Mouse (Mus musculus) cortical plate, adult 2 months (tissue): ENCODE measurements around the gene Ltc4s. TPM values are rescaled to one million over a fixed set of nuclear protein-coding genes. Genes with fewer than 3 reads are reported as not detected.

Experiments used
- H3K27ac ChIP-seq: fragments of 200-500 bp; 2 replicates; pipeline ENCODE4 v1.5.1; 2012; ENCODE audit warnings: low read length, control low read depth, inconsistent platforms; ENCODE audit not compliant: insufficient read depth
- H3K4me1 ChIP-seq: fragments of 200-500 bp; 2 replicates; pipeline ENCODE4 v1.6.1; 2011; ENCODE audit warnings: low read length; ENCODE audit not compliant: control insufficient read depth, insufficient read depth
- H3K4me3 ChIP-seq: fragments of 200-500 bp; 2 replicates; pipeline ENCODE4 v1.5.1; 2011; ENCODE audit warnings: mild to moderate bottlenecking, low read length, control low read depth; ENCODE audit not compliant: insufficient read depth
- CTCF ChIP-seq: fragments of 200-500 bp; IDR thresholded peaks from 2 replicates; pipeline ENCODE4 v1.5.1; 2011; ENCODE audit warnings: mild to moderate bottlenecking, control low read depth, low read length; ENCODE audit not compliant: insufficient read depth; ENCODE audit errors: extremely low read depth
- POLR2A ChIP-seq: fragments of 200-500 bp; IDR thresholded peaks from 2 replicates; pipeline ENCODE4 v1.6.1; 2011; ENCODE audit warnings: mild to moderate bottlenecking, low read length, control low read depth; ENCODE audit not compliant: insufficient read depth; ENCODE audit errors: extremely low read depth
- polyA plus RNA-seq: library from polyadenylated mRNA; depleted of rRNA; stranded (reverse); fragments of >200 nt; gene quantifications from 2 replicates; pipeline ENCODE4 v1.2.3, GENCODE M21; 2012

The Ltc4s gene
- polyA plus RNA-seq, 1 experiment: 24.2 TPM

DNA sequence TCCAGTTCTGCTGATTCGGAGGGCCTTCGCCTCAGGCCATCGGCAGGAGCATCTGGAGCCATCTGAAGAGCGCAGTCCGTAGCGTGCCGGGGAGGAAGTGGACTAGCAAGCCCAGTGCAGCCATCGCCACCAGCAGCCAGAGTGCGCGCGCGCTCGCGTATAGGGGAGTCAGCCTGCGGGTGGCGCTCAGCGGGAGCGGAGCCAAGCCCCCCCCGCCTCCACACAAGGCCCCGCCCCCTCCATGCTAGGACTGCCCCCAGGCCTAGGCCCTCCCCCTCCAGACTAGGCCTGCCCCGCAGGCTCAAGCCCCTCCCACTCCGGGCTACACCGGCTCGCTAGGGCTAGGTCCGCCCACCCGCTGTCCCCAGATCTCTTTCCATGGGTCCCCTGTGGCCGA lies 1.9 kb downstream of the Ltc4s start:
- Histone ChIP-seq H3K4me3 (peak overlapping the region; percentile 38), H3K27ac (no peak overlapping the region), H3K4me1 (peaks cover 5% of the 10 kb centered on the region; the same call in 1 of the 2 replicates)
- TF ChIP-seq CTCF (no peak), POLR2A (no peak)

- Histone ChIP-seq H3K4me1 (peaks cover 5% of the 10 kb centered on the region; the same call in 1 of the 2 replicates), H3K4me3 (no peak overlapping the region), H3K27ac (no peak overlapping the region)
- TF ChIP-seq CTCF: no peak
- no peak for TF ChIP-seq POLR2A
Measured at GRCm38 (mm10) chr11:50234606-50235005, 3.8 kb downstream of the Ltc4s start.

GRCm38 (mm10) chr11:50233993-50234392 lies 4.4 kb downstream of the Ltc4s start:
- Histone ChIP-seq H3K4me3 (no peak overlapping the region), H3K27ac (no peak overlapping the region), H3K4me1 (peaks cover 5% of the 10 kb centered on the region; the same call in 1 of the 2 replicates)
- TF ChIP-seq CTCF (no peak), POLR2A (no peak)

- H3K4me1 ChIP-seq: peaks cover 5% of the 10 kb centered on the region; the same call in 1 of the 2 replicates
- H3K4me3 ChIP-seq: no peak overlapping the region
- H3K27ac ChIP-seq: no peak overlapping the region
- TF ChIP-seq POLR2A: no peak
- TF ChIP-seq CTCF: no peak
Measured at GRCm38 (mm10) chr11:50233022-50233421, 5.4 kb downstream of the Ltc4s start.

- peaks cover 8% of the 10 kb centered on the region; the same call in 1 of the 2 replicates for H3K4me1 ChIP-seq
- TF ChIP-seq CTCF (peak; percentile 49; the same call in 1 of the 2 replicates), POLR2A (no peak)
- H3K27ac ChIP-seq: no peak overlapping the region
- no peak overlapping the region for H3K4me3 ChIP-seq
Measured at GRCm38 (mm10) chr11:50231411-50231810, 7.0 kb downstream of the Ltc4s start.

DNA sequence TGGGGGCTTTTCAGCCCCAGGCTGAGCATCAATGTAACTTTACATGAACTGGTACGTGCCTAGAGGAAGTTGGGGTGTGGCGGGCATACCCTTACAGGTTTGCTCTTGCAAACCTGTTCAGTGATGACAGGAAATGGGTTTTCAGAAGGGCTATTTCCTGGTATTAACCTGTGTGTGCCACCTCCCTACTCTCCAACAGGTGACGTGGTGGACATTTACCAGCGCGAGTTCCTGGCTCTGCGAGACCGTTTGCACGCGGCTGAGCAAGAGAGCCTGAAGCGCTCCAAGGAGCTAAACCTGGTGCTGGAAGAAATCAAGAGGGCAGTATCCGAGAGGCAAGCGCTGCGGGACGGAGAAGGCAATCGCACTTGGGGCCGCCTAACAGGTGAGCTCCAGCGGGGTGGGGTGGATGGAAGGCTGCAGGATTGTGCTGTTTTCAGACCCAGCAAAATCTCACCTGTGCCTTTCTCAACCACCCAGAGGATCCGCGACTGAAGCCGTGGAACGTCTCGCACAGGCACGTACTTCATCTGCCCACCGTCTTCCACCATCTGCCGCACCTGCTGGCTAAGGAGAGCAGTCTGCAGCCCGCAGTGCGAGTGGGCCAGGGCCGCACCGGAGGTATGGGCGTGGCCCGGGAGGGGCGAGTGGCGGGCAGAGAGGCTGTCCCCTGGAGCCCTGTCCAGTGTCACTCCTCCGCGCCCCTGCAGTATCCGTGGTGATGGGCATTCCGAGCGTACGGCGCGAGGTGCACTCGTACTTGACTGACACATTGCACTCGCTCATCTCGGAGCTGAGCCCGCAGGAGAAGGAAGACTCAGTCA lies 7.7 kb downstream of the Ltc4s start:
- TF ChIP-seq POLR2A: no peak
- TF ChIP-seq CTCF: no peak
- Histone ChIP-seq H3K4me3 (no peak overlapping the region), H3K27ac (no peak overlapping the region)

GRCm38 (mm10) chr11:50229252-50229910 lies 9.0 kb downstream of the Ltc4s start:
- peaks cover 3% of the 10 kb centered on the region; the same call in 1 of the 2 replicates for H3K4me1 ChIP-seq
- no peak for TF ChIP-seq CTCF
- no peak for TF ChIP-seq POLR2A
- no peak overlapping the region for H3K27ac ChIP-seq
- no peak overlapping the region for H3K4me3 ChIP-seq

More for the DNA sequence above, 7.7 kb downstream of the Ltc4s start:
- H3K4me1 ChIP-seq: peaks cover 3% of the 10 kb centered on the region; the same call in 1 of the 2 replicates

DNA sequence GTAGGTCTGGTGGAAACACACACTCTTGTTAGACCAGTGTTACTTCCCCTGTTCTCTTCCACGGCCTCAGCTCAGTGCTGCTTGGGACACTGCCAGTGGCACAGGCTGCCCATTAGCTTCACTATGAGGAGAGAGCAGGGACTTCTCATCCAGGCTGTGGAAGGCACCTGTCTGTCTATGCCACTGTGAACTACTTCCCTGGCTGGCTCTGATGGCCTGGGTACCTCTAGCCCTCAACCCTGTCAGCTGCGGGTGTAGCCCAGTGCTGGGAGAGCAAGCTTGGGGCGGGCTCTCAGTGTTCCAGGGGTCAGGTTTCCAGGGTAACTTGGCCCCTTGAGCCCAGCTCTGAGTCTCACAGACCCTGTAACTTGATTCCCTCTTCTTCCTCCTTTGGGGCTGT lies 9.6 kb downstream of the Ltc4s start:
- H3K4me3 ChIP-seq: no peak overlapping the region
- H3K4me1 ChIP-seq: peaks cover 7% of the 10 kb centered on the region; the same call in 1 of the 2 replicates
- H3K27ac ChIP-seq: no peak overlapping the region
- no peak for TF ChIP-seq CTCF
- TF ChIP-seq POLR2A: no peak

- Histone ChIP-seq H3K4me3 (no peak overlapping the region), H3K4me1 (peaks cover 8% of the 10 kb centered on the region; the same call in 1 of the 2 replicates), H3K27ac (no peak overlapping the region)
- TF ChIP-seq CTCF (no peak), POLR2A (no peak)
Measured at GRCm38 (mm10) chr11:50227736-50228135, 10.7 kb downstream of the Ltc4s start.
